Mouse (Mus musculus) neural tube, embryonic 12.5 days (tissue): ENCODE data around the gene Hist1h4b. TPM values are rescaled to one million over a fixed set of nuclear protein-coding genes. Genes with fewer than 3 reads are reported as not detected.
"Not testable (repeated sequence)": the region's sequence is repeated elsewhere in the genome, so short reads cannot be mapped to it uniquely, and the experiment has no call there.

ENCODE experiments used
- ATAC-seq: fragments of 200-750 bp; cut with Nextera tagmentation; 2 replicates; pipeline ENCODE4 v1.8.0; 2017; ENCODE audit warnings: low read depth, mild to moderate bottlenecking, moderate TSS enrichment, moderate library complexity; ENCODE audit not compliant: low FRiP score
- H3K27ac ChIP-seq: fragments of 300-500 bp; sonication (generic); 2 replicates; pipeline ENCODE4 v1.5.1; 2016
- H3K27me3 ChIP-seq: fragments of 300-500 bp; sonication (generic); replicated peaks from 2 replicates; pipeline ENCODE4 v1.6.1; 2016; ENCODE audit warnings: mild to moderate bottlenecking
- H3K36me3 ChIP-seq: fragments of 300-500 bp; sonication (generic); 2 replicates; pipeline ENCODE4 v1.6.1; 2016; ENCODE audit warnings: mild to moderate bottlenecking
- H3K4me1 ChIP-seq: fragments of 300-500 bp; sonication (generic); 2 replicates; pipeline ENCODE4 v1.6.1; 2016
- H3K4me2 ChIP-seq: fragments of 300-500 bp; sonication (generic); replicated peaks from 2 replicates; pipeline ENCODE4 v1.6.1; 2016; ENCODE audit warnings: mild to moderate bottlenecking
- H3K4me3 ChIP-seq: fragments of 300-500 bp; sonication (generic); 2 replicates; pipeline ENCODE4 v1.5.1; 2016
- H3K9ac ChIP-seq: fragments of 300-500 bp; sonication (generic); 2 replicates; pipeline ENCODE4 v1.6.1; 2016; ENCODE audit warnings: mild to moderate bottlenecking
- H3K9me3 ChIP-seq: fragments of 300-500 bp; sonication (generic); 2 replicates; pipeline ENCODE4 v1.6.1; 2016; ENCODE audit warnings: mild to moderate bottlenecking
- WGBS: fragments of 180-500 bp; shearing (Covaris S2); methylation state at CpG from one replicate; pipeline ENCODE4 v1.1.7; 2016; 5-methylcytosine and 5-hydroxymethylcytosine counted together
- polyA plus RNA-seq: library from polyadenylated mRNA; unstranded; fragments of >200 nt; fragmentation: Nextera tagmentation; extraction: Ambion mirVana; gene quantifications from 2 replicates; pipeline ENCODE4 v1.2.1, GENCODE M21; 2016

Hist1h4b gene
- polyA plus RNA-seq, 1 experiment from 2014 or later = 4.5 TPM

GRCm38 (mm10) chr13:23761871-23762821 lies 5.3 kb downstream of the Hist1h4b start, which contains the start of gene Hist1h3a:
TSS of gene Hist1h3a (minus strand) at chr13:23762386.
- H3K27me3 ChIP-seq, H3K36me3 ChIP-seq, H3K9me3 ChIP-seq: not testable (repeated sequence)
- Histone ChIP-seq H3K9ac (peak within 1 kb of the TSS; percentile 51), H3K4me2 (peak within 1 kb of the TSS; percentile 83), H3K4me3 (peak within 1 kb of the TSS; percentile 39), H3K27ac (peak within 1 kb of the TSS; percentile 42), H3K4me1 (peaks cover 22% of the 10 kb centered on the region)
- peak; percentile 59 for ATAC-seq
- under 1% methylated on average over 35 of the region's 52 CpGs for WGBS

GRCm38 (mm10) chr13:23763242-23763585 lies 6.4 kb downstream of the Hist1h4b start:
- Histone ChIP-seq H3K4me3 (peak overlapping the region; percentile 24; the same call in 1 of the 2 replicates), H3K9me3 (no peaks in the 10 kb centered on the region), H3K36me3 (no peaks in the 10 kb centered on the region), H3K4me1 (peaks cover 20% of the 10 kb centered on the region), H3K9ac (no peak overlapping the region), H3K4me2 (peak overlapping the region; percentile 83), H3K27ac (0 out of 2 replicates have a peak overlapping the region, but pooled peaks have one; percentile 17), H3K27me3 (no peaks in the 10 kb centered on the region)
- no peak for ATAC-seq
- 1% methylated on average over 10 of the region's 10 CpGs for WGBS

GRCm38 (mm10) chr13:23763586-23764323 lies 6.9 kb downstream of the Hist1h4b start, which contains the start of gene Hist1h1a:
TSS of gene Hist1h1a (plus strand) at chr13:23763666.
- Histone ChIP-seq H3K4me1 (peaks cover 20% of the 10 kb centered on the region), H3K9me3 (no peaks in the 10 kb centered on the region), H3K4me3 (peak within 1 kb of the TSS; percentile 53), H3K4me2 (peak within 1 kb of the TSS; percentile 83), H3K36me3 (no peaks in the 10 kb centered on the region), H3K27ac (peak within 1 kb of the TSS; percentile 79), H3K27me3 (no peaks in the 10 kb centered on the region), H3K9ac (peak within 1 kb of the TSS; percentile 73)
- peak; percentile 69 for ATAC-seq
- WGBS = 4% methylated on average over 34 of the region's 34 CpGs

GRCm38 (mm10) chr13:23764324-23765171 lies 7.7 kb downstream of the Hist1h4b start:
- no peaks in the 10 kb centered on the region for H3K36me3 ChIP-seq
- peak overlapping the region; percentile 53 for H3K4me3 ChIP-seq
- peak overlapping the region; percentile 83 for H3K4me2 ChIP-seq
- H3K4me1 ChIP-seq = peaks cover 20% of the 10 kb centered on the region
- H3K9ac ChIP-seq = peak overlapping the region; percentile 73; the same call in 1 of the 2 replicates
- 32% methylated on average over 12 of the region's 12 CpGs for WGBS
- H3K9me3 ChIP-seq = no peaks in the 10 kb centered on the region
- peak overlapping the region; percentile 79; the same call in 1 of the 2 replicates for H3K27ac ChIP-seq
- ATAC-seq = no peak
- no peaks in the 10 kb centered on the region for H3K27me3 ChIP-seq

DNA sequence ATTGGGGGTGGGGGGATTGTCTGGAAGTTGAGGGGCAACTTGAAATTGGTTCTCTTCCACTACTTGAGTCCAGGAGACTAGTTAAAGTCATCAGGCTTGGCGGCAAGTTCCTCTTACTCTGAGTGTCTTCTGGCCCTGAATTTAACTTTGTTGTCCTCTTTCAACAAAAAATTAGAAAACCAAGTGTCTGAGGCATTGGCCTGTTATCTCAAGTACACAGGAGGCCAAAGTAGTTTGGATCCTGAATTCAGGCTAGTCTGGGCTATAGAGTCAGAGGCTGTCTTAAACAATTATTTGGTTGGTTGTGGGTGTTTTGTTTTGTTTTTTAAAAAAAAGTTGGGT lies 8.3 kb downstream of the Hist1h4b start:
- Histone ChIP-seq H3K4me1 (peaks cover 18% of the 10 kb centered on the region), H3K9ac (no peak overlapping the region), H3K4me2 (no peak overlapping the region), H3K36me3 (no peaks in the 10 kb centered on the region), H3K27me3 (no peaks in the 10 kb centered on the region), H3K4me3 (no peak overlapping the region), H3K9me3 (no peaks in the 10 kb centered on the region), H3K27ac (no peak overlapping the region)
- ATAC-seq = no peak
- 56% methylated on average over 1 of the region's 1 CpGs for WGBS

GRCm38 (mm10) chr13:23766772-23767171 lies 10.0 kb downstream of the Hist1h4b start:
- Histone ChIP-seq H3K4me3 (no peak overlapping the region), H3K27ac (no peak overlapping the region), H3K27me3 (no peaks in the 10 kb centered on the region), H3K36me3 (no peaks in the 10 kb centered on the region), H3K4me1 (peaks cover 14% of the 10 kb centered on the region), H3K9ac (no peak overlapping the region), H3K9me3 (no peaks in the 10 kb centered on the region), H3K4me2 (no peak overlapping the region)
- ATAC-seq = no peak

DNA sequence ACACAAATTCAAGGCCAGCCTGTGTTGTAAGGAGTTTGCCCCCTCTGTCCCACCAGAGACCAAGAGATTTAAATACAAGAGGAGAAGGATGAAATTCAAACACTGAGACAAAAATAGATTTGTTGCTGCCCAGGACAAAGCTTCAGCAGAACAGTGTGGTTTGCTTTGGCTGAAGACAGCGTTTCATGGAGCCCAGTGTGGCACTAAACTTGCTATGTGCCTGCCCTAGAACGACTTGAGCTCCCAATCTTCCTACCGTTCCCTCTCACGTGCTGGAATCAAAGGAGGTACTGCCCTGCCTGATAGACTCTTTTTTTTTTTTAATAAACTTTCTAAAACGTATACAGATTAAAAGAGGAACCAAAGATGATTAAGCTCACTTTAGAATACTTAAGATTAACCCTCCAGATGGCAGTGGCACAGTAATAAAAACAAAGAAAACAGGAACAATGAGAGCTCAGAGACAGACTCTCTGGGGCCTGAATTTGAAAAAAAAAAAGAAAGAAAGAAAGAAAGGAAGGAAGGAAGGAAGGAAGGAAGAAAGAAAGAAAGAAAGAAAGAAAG lies 12.1 kb downstream of the Hist1h4b start:
- Histone ChIP-seq H3K4me1 (peaks cover 12% of the 10 kb centered on the region), H3K9ac (no peak overlapping the region), H3K4me2 (no peak overlapping the region), H3K27ac (no peak overlapping the region), H3K4me3 (no peak overlapping the region), H3K9me3 (no peaks in the 10 kb centered on the region), H3K36me3 (no peaks in the 10 kb centered on the region), H3K27me3 (no peaks in the 10 kb centered on the region)
- 56% methylated on average over 5 of the region's 5 CpGs for WGBS
- no peak for ATAC-seq

DNA sequence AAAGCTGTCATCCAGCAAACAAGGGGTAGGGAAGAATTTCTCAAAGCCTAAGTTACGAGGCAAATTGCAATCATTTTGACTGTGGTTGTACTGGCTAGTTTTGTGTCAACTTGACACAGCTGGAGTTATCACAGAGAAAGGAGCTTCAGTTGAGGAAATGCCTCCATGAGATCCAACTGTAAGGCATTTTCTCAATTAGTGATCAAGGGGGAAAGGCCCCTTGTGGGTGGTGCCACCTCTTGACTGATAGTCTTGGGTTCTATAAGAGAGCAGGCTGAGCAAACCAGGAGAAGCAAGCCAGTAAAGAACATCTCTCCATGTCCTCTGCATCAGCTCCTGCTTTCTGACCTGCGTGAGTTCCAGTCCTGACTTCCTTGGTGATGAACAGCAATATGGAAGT lies 12.8 kb downstream of the Hist1h4b start, which contains the start of gene Trim38:
TSS of gene Trim38 (plus strand) at position 301 of the 400 bp plus-strand sequence.
- not testable (repeated sequence) for H3K4me2 ChIP-seq, H3K27me3 ChIP-seq, H3K4me3 ChIP-seq, ATAC-seq, H3K9ac ChIP-seq, H3K4me1 ChIP-seq, H3K9me3 ChIP-seq, H3K36me3 ChIP-seq, H3K27ac ChIP-seq
- WGBS = 81% methylated on average over 2 of the region's 2 CpGs

DNA sequence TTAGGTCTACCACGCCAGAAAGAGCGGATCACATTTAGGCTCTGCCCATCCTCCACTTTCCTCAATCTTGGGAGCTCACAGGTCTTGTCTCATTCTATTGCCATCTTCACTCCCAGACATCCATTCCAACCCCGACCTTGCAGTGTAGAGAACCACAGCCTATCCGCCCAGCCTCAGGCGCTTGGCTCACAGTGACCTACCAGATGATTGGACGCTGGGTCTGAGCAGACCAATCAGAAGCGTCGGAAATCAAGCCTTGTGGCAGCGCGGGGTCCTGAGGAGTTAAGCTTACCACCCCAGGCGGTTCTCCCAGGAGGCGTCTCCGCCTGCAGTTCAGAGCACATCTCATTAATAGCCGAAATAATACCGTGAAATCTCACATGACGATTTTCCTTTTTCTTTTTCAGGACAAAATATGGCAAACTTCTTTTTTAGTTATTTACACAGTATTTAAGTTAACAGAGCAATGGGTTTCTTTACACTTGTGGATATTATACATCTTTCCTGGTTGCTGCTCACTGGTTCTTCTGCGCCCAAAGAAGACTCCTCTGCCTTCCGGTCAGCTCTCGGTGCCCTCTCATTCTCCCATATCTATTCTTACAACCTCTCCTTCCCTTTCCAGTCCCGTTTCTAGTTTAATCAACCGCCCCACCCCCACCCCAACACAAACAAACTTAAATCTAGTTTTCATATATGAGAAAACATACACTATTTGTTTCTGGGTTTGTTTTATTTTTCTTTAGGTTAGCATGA lies 15.9 kb downstream of the Hist1h4b start:
- no peak overlapping the region for H3K4me3 ChIP-seq
- H3K9me3 ChIP-seq = no peaks in the 10 kb centered on the region
- no peaks in the 10 kb centered on the region for H3K36me3 ChIP-seq
- WGBS = 32% methylated on average over 21 of the region's 21 CpGs
- H3K27me3 ChIP-seq = no peaks in the 10 kb centered on the region
- H3K9ac ChIP-seq = no peak overlapping the region
- no peak overlapping the region for H3K27ac ChIP-seq
- peak overlapping the region; percentile 41 for H3K4me2 ChIP-seq
- H3K4me1 ChIP-seq = peaks cover 6% of the 10 kb centered on the region
- peak; percentile 90 for ATAC-seq

DNA sequence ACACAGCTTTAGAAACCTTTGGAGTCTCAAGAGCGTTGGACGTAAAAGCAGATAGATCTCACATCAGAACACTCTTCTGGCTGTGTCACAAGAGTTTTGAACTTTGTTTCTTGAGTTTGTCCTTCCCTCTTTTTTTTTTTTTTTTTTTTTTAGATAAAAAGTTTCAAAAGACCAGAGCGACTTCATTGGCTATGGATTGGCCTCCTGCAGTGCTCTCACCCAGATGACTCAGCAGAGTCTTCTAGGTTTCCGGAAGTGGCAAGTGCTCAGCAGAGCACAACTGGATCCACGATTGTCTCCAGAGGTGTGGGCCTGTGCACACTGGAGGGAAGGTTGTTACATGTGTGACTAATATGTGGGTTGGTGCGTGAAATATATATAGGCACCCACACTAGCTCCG lies 21.5 kb downstream of the Hist1h4b start:
- Histone ChIP-seq H3K27me3 (no peaks in the 10 kb centered on the region), H3K27ac (no peak overlapping the region), H3K36me3 (no peaks in the 10 kb centered on the region), H3K4me3 (no peak overlapping the region), H3K4me1 (no peaks in the 10 kb centered on the region), H3K9ac (no peak overlapping the region), H3K9me3 (no peaks in the 10 kb centered on the region), H3K4me2 (no peak overlapping the region)
- WGBS = 92% methylated on average over 7 of the region's 7 CpGs
- no peak for ATAC-seq

GRCm38 (mm10) chr13:23779025-23779424 lies 22.2 kb downstream of the Hist1h4b start:
- WGBS = 86% methylated on average over 4 of the region's 4 CpGs
- Histone ChIP-seq H3K4me1 (no peaks in the 10 kb centered on the region), H3K27ac (no peak overlapping the region)

More at GRCm38 (mm10) chr13:23779025-23779424, 22.2 kb downstream of the Hist1h4b start:
- no peaks in the 10 kb centered on the region for H3K9me3 ChIP-seq
- no peaks in the 10 kb centered on the region for H3K36me3 ChIP-seq
- no peaks in the 10 kb centered on the region for H3K27me3 ChIP-seq
- no peak overlapping the region for H3K4me3 ChIP-seq
- no peak overlapping the region for H3K9ac ChIP-seq
- no peak for ATAC-seq
- H3K4me2 ChIP-seq = no peak overlapping the region
